Mouse (Mus musculus): ENCODE results near the gene Sema3f.

Sema3f gene

DNA sequence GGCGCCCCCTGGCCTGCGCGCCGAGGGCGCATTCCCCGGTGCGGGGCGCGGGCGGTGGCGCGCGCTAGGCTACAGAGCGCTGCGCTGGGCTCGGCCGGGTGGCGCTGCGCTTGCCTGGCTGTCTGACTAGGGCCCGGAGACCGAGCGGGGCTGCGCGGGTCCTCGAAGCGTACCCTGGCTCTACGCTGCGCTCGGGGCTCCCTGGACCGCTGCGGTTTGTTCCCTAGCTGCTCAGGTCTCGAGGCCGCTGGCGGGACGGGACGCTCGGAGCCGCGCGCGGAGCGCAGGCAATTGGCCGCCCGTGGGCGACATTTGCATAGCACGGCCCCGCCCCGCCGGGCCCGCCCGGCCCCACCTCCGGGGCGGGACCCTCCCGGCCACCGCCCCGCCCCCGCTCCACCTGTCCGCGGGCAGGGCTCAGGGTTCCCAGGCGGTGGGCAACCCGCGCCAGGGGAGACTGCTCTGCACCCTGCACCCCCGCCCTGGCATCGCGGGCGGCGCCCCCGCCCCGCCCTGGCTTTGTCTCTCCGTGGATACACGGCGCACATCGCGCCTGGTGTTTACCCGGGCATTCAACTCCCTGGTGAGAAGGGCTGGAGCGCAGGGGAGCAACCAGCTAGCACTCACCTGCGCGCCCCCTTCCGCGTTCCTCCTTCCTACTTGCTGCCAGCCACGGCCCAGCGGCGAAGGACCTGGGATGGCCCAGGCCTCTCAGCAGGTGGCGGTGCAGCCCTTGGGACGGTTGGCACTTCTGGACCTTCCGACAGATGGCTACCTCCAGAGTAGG lies at the start of gene Sema3f:
TSS of gene Sema3f (minus strand) at position 779 of the 787 bp plus-strand sequence.
- peak; percentile 52 for DNase-seq (ENCODE audit: low read depth, low spot score)

DNA sequence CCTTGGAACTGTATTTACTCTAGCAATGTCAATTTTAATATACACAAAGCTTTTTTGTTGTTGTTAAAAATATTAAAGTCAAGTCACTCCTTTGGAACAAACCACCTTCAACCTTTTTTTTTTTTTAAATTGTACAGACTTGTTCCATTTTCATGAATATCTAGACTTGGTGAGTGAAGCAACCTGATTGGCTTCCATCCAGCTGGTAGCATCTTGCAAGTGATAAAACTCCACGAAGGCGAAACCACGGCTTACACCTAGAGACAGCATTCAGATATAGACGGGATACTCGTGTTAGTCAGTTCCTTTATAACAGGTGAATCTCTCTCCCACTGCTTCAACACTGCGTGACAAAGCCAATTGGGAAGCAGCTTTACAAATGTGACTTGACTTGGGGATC lies 49.3 kb upstream of the Sema3f start:
- DNase-seq (ENCODE audit: low read depth, low spot score) = no peak

- DNase-seq (ENCODE audit: low read depth, low spot score) = no peak
Measured at GRCm38 (mm10) chr9:107750378-107750777, 40.1 kb upstream of the Sema3f start.

DNA sequence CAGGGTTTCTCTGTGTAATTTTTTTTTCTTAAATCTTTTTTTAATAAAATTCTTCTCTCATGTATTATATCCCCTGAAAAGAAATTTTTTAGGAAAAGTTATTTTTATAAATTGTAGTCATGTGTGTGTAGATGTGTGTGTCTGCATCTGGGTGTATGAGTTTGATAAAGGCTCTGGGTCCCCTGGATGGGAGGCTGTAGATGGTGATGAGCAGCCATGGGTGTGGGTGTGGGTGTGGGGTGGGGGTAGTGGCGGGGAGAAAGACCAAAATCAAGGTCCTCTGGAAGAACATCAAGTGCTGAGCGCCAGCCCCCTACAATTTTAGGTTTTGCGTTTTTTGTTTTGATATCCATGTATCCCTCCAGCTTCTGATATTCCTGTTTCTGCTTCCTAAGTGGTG lies 37.8 kb upstream of the Sema3f start:
- no peak for DNase-seq (ENCODE audit: low read depth, low spot score)

DNA sequence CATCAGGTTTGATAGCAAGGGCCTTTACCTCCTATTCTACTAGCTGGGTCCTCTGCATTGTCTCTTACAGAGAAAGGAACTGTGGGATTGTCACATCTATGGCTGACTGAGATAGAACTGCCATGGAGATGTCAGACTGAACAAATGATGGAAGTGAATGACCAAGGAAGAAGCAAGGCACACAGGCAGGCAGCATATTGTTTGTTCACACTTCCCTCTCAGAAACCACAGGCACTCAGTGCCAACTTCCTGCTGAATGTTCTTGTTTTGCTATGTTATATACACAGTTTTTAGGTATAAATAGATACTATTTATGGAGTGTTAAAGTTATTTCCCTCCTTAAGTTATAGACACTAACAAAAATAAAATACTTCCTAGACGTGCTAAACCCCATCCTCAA lies 37.0 kb upstream of the Sema3f start:
- DNase-seq (ENCODE audit: low read depth, low spot score) = no peak

DNA sequence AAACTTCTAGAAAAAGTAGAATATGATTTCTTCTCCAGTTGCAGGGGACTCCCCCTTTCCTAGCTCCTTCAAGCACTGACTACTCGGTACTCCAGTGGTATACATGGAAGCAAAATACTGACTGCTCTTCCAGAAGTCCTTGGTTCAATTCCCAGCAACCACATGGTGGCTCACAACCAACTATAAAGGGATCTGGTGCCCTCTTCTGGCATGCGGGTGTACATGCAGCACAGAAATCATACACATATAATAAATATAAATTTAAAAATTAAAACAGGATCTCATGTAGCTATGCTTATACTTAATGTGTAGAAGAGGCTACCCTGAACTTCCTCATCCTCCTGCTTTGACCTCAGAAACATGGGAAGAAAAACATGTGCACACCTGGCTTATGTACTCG lies 36.4 kb upstream of the Sema3f start:
- no peak for DNase-seq (ENCODE audit: low read depth, low spot score)

- no peak for DNase-seq (ENCODE audit: low read depth, low spot score)
Measured at GRCm38 (mm10) chr9:107744061-107744460, 33.8 kb upstream of the Sema3f start.

DNA sequence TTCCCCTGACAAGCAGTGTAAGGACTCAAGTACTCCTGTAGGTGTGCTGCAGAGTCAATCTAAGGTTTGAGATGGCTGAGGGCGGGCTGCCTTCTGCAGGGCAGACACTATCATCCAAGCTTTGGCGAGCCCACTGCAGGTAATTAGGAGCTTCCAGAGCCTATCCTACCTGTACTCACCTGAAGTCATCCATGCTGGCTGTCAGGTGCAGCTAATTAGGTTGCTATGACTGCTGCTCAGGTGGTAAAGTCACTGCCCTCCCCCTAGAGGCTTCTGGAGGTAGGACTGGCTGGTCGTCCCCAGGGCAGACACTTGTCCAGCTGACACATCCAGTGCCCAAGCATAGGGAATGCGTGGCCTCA lies 28.5 kb upstream of the Sema3f start:
- DNase-seq (ENCODE audit: low read depth, low spot score) = no peak

DNA sequence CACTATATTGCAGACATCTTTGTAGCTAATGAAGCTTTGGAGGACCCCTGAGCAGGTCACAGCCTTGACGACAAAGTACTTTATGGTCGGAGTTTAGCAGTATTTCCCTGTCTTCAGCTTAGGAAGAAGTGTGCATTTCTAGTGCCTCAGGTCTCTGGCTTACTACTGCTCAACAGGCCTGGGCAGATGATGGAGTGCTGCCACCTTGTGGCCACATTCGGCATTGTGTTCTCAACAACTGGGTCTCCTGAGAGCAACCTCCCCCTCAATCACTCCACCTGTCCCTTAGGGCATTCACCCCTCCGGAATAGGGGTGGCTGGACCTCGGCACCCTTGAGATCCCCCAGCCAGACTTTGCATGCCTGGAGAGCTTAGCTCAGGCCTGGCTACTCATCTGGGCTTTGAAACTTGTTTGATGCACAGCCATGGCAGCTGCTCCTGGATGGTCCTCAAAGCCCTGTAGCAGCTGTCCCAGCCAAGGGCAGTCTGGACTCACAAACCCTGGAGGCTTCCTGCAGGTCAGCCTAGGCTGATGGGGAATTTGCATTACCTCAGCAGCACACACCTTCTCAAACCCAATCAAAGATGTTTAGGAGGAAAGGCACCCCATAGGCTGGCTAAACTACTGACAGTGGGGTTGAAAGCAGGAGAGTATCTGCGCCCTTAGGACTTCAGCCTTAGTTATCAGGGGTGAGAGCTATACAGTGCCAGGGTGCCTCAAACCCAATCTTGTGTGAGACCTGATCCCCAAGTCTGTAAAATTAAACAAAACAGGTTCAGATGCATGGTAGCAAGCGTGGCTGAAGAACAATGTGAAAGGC lies 28.0 kb upstream of the Sema3f start:
- peak; percentile 76 for DNase-seq (ENCODE audit: low read depth, low spot score)

DNA sequence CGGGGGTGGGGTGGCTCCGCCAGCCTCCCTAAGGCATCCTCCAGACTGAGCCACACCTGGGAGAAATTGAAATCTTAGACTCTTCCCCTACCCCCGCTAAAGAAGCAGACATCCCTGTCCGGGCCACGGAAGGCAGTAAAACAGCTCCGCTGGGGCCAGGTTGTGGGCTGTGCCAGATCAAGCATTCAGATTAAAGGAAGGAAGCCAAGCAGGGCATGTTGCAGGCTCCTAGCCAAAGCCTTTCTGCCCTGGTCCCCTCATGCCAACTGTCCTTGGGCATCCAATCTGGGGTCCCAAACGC lies 25.9 kb upstream of the Sema3f start:
- no peak for DNase-seq (ENCODE audit: low read depth, low spot score)

- no peak for DNase-seq (ENCODE audit: low read depth, low spot score)
Measured at GRCm38 (mm10) chr9:107735356-107736184, 25.3 kb upstream of the Sema3f start.

DNA sequence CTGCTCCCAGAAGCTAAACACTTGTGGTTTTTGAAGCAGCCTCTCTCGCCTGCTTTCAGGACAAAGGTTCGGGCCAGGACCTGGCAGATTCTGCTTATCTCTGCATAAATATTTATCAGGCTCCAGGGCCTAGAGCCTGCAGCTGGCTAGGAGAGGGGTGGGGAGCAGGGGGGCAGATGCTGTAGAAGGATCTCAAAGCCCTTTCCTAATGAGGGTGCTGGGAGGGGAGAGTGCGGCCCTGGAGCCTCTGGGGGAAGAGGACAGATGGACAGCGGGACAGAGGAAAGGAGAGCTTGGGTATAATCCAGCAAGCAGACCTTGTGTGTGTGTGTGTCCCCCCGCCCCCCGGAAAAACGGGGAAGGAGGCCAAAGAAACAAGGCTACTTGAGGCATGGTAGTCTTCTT lies 24.3 kb upstream of the Sema3f start:
- no peak for DNase-seq (ENCODE audit: low read depth, low spot score)

DNA sequence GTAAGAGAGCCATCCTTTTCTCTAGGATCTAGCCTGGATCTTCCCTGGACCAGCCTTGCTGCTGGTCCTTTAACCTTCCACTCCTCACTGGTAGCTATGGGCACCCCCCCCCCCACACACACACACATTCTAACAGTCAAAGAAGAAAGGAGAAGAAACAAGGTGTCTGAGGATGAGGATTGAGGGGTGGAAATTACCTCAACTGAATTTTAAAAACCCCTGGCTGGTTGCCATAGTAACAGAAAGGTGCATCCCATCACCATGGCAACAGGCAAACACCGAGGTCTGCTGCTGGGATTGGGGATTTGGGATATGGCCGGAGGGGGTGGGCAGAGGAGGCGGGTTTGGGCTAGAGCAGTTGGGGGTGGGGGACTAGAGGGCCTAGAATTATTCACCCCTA lies 19.4 kb upstream of the Sema3f start:
- DNase-seq (ENCODE audit: low read depth, low spot score) = no peak

- DNase-seq (ENCODE audit: low read depth, low spot score) = no peak
Measured at GRCm38 (mm10) chr9:107728919-107729670, 18.8 kb upstream of the Sema3f start.

DNA sequence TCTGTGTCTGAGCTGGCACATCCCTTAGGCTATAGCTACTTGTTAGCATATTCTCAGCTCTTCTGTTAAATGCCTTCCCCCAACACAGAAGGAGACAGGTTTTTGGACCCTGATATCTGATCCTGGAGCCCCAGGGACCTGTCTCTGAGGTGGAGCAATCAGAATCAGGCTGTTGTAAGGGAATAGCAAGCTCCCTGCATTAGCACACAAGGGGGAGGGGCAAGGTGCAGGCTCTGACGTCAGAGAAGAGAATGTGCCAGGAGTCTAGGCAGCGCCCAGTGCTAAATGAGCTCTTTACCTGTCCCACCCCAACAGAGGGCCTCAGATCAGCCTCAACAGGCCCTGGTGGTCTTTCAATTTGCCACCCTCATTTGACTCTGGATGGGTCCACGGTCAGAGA lies 16.8 kb upstream of the Sema3f start:
- DNase-seq (ENCODE audit: low read depth, low spot score) = no peak

GRCm38 (mm10) chr9:107724796-107725195 lies 14.5 kb upstream of the Sema3f start:
- DNase-seq (ENCODE audit: low read depth, low spot score) = no peak

GRCm38 (mm10) chr9:107723794-107724531 lies 13.7 kb upstream of the Sema3f start:
- DNase-seq (ENCODE audit: low read depth, low spot score) = peak; percentile 32

- DNase-seq (ENCODE audit: low read depth, low spot score) = no peak
Measured at GRCm38 (mm10) chr9:107723292-107723691, 13.0 kb upstream of the Sema3f start.

GRCm38 (mm10) chr9:107718781-107719540 lies 8.7 kb upstream of the Sema3f start:
- no peak for DNase-seq (ENCODE audit: low read depth, low spot score)

DNA sequence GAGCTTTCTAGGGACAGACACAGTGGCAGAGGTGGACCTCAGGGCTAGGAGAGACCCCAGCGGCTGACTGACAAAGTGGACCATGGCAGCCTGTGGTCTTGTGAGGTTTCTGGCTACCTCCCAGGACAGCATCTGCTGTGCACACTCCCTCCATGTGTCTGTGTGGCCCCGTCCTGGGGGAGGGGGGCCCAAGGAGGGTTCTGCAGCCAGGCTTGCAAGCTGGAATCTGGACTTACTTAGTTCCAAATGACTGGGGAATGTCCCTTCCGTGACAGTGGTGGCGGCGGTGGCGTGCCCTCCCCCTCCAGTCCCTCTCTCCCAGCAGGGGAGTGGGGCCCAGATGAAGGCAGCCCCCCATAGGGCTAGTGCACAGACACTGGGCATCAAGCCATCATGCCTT lies 6.7 kb upstream of the Sema3f start:
- no peak for DNase-seq (ENCODE audit: low read depth, low spot score)

Measured in skeletal muscle tissue, adult 2 months (tissue).